Mouse (Mus musculus): ENCODE measurements around the gene Sh3pxd2b. TPM values are rescaled to one million over a fixed set of nuclear protein-coding genes. Genes with fewer than 3 reads are reported as not detected.

Gene Sh3pxd2b
- polyA plus RNA-seq, 1 experiment: 3.7 TPM

GRCm38 (mm10) chr11:32384135-32384801 lies 36.6 kb downstream of the Sh3pxd2b start:
- H3K4me1 ChIP-seq (ENCODE audit: control insufficient read depth, insufficient read depth, low read length): no peaks in the 10 kb centered on the region
- TF ChIP-seq CTCF (conservative IDR thresholded peaks at IDR 0.05; ENCODE audit: insufficient read depth, insufficient read length, low read depth, low read length) (no peak), POLR2A (IDR thresholded peaks at IDR 0.05; ENCODE audit: low read depth, low read length) (no peak)
- H3K27ac ChIP-seq (ENCODE audit: insufficient read depth, low read depth, low read length): no peak overlapping the region
- WGBS: 75% methylated on average over 7 of the region's 7 CpGs
- H3K36me3 ChIP-seq (ENCODE audit: control insufficient read depth, insufficient read depth, low read length): no peaks in the 10 kb centered on the region
- no peaks in the 10 kb centered on the region for H3K27me3 ChIP-seq (replicated peaks; ENCODE audit: control insufficient read depth, insufficient read depth, low read length)
- no peak overlapping the region for H3K4me3 ChIP-seq (ENCODE audit: insufficient read depth, low read depth, low read length)
- DNase-seq: no peak

- WGBS: 85% methylated on average over 2 of the region's 2 CpGs
- Histone ChIP-seq H3K4me3 (ENCODE audit: insufficient read depth, low read depth, low read length) (no peak overlapping the region), H3K36me3 (ENCODE audit: control insufficient read depth, insufficient read depth, low read length) (no peaks in the 10 kb centered on the region), H3K27me3 (replicated peaks; ENCODE audit: control insufficient read depth, insufficient read depth, low read length) (no peaks in the 10 kb centered on the region), H3K27ac (ENCODE audit: insufficient read depth, low read depth, low read length) (no peak overlapping the region), H3K4me1 (ENCODE audit: control insufficient read depth, insufficient read depth, low read length) (no peaks in the 10 kb centered on the region)
- TF ChIP-seq POLR2A (IDR thresholded peaks at IDR 0.05; ENCODE audit: low read depth, low read length) (no peak), CTCF (conservative IDR thresholded peaks at IDR 0.05; ENCODE audit: insufficient read depth, insufficient read length, low read depth, low read length) (no peak)
- no peak for DNase-seq
Observed at GRCm38 (mm10) chr11:32386043-32386442, 38.4 kb downstream of the Sh3pxd2b start.

GRCm38 (mm10) chr11:32388064-32388463 lies 40.4 kb downstream of the Sh3pxd2b start:
- H3K27ac ChIP-seq (ENCODE audit: insufficient read depth, low read depth, low read length): no peak overlapping the region
- H3K27me3 ChIP-seq (replicated peaks; ENCODE audit: control insufficient read depth, insufficient read depth, low read length): no peaks in the 10 kb centered on the region
- DNase-seq: peak; percentile 17
- no peaks in the 10 kb centered on the region for H3K36me3 ChIP-seq (ENCODE audit: control insufficient read depth, insufficient read depth, low read length)
- TF ChIP-seq CTCF (conservative IDR thresholded peaks at IDR 0.05; ENCODE audit: insufficient read depth, insufficient read length, low read depth, low read length) (no peak), POLR2A (IDR thresholded peaks at IDR 0.05; ENCODE audit: low read depth, low read length) (no peak)
- 56% methylated on average over 2 of the region's 2 CpGs for WGBS
- H3K4me3 ChIP-seq (ENCODE audit: insufficient read depth, low read depth, low read length): no peak overlapping the region
- H3K4me1 ChIP-seq (ENCODE audit: control insufficient read depth, insufficient read depth, low read length): no peaks in the 10 kb centered on the region

- no peaks in the 10 kb centered on the region for H3K4me1 ChIP-seq (ENCODE audit: control insufficient read depth, insufficient read depth, low read length)
- no peaks in the 10 kb centered on the region for H3K36me3 ChIP-seq (ENCODE audit: control insufficient read depth, insufficient read depth, low read length)
- no peak for DNase-seq
- H3K27ac ChIP-seq (ENCODE audit: insufficient read depth, low read depth, low read length): no peak overlapping the region
- TF ChIP-seq POLR2A (IDR thresholded peaks at IDR 0.05; ENCODE audit: low read depth, low read length) (no peak), CTCF (conservative IDR thresholded peaks at IDR 0.05; ENCODE audit: insufficient read depth, insufficient read length, low read depth, low read length) (no peak)
- no peaks in the 10 kb centered on the region for H3K27me3 ChIP-seq (replicated peaks; ENCODE audit: control insufficient read depth, insufficient read depth, low read length)
- no peak overlapping the region for H3K4me3 ChIP-seq (ENCODE audit: insufficient read depth, low read depth, low read length)
- WGBS: 78% methylated on average over 2 of the region's 2 CpGs
Observed at GRCm38 (mm10) chr11:32393095-32393494, 45.5 kb downstream of the Sh3pxd2b start.

GRCm38 (mm10) chr11:32395791-32396190 lies 48.2 kb downstream of the Sh3pxd2b start:
- no peak for DNase-seq
- Histone ChIP-seq H3K27me3 (replicated peaks; ENCODE audit: control insufficient read depth, insufficient read depth, low read length) (no peaks in the 10 kb centered on the region), H3K27ac (ENCODE audit: insufficient read depth, low read depth, low read length) (no peak overlapping the region), H3K36me3 (ENCODE audit: control insufficient read depth, insufficient read depth, low read length) (no peaks in the 10 kb centered on the region), H3K4me3 (ENCODE audit: insufficient read depth, low read depth, low read length) (no peak overlapping the region), H3K4me1 (ENCODE audit: control insufficient read depth, insufficient read depth, low read length) (no peaks in the 10 kb centered on the region)
- TF ChIP-seq POLR2A (IDR thresholded peaks at IDR 0.05; ENCODE audit: low read depth, low read length): no peak
- no peak for TF ChIP-seq CTCF (conservative IDR thresholded peaks at IDR 0.05; ENCODE audit: insufficient read depth, insufficient read length, low read depth, low read length)
- 78% methylated on average over 6 of the region's 6 CpGs for WGBS

GRCm38 (mm10) chr11:32398446-32398845 lies 50.8 kb downstream of the Sh3pxd2b start:
- 82% methylated on average over 2 of the region's 2 CpGs for WGBS
- H3K4me1 ChIP-seq (ENCODE audit: control insufficient read depth, insufficient read depth, low read length): no peaks in the 10 kb centered on the region
- no peak for TF ChIP-seq POLR2A (IDR thresholded peaks at IDR 0.05; ENCODE audit: low read depth, low read length)
- TF ChIP-seq CTCF (conservative IDR thresholded peaks at IDR 0.05; ENCODE audit: insufficient read depth, insufficient read length, low read depth, low read length): no peak
- H3K27me3 ChIP-seq (replicated peaks; ENCODE audit: control insufficient read depth, insufficient read depth, low read length): no peaks in the 10 kb centered on the region
- no peak overlapping the region for H3K4me3 ChIP-seq (ENCODE audit: insufficient read depth, low read depth, low read length)
- H3K27ac ChIP-seq (ENCODE audit: insufficient read depth, low read depth, low read length): no peak overlapping the region
- no peak for DNase-seq
- H3K36me3 ChIP-seq (ENCODE audit: control insufficient read depth, insufficient read depth, low read length): no peaks in the 10 kb centered on the region

GRCm38 (mm10) chr11:32399261-32399660 lies 51.6 kb downstream of the Sh3pxd2b start:
- 89% methylated on average over 2 of the region's 2 CpGs for WGBS
- TF ChIP-seq POLR2A (IDR thresholded peaks at IDR 0.05; ENCODE audit: low read depth, low read length): no peak
- TF ChIP-seq CTCF (conservative IDR thresholded peaks at IDR 0.05; ENCODE audit: insufficient read depth, insufficient read length, low read depth, low read length): no peak
- no peak for DNase-seq
- H3K27me3 ChIP-seq (replicated peaks; ENCODE audit: control insufficient read depth, insufficient read depth, low read length): no peaks in the 10 kb centered on the region
- H3K36me3 ChIP-seq (ENCODE audit: control insufficient read depth, insufficient read depth, low read length): no peaks in the 10 kb centered on the region
- no peak overlapping the region for H3K27ac ChIP-seq (ENCODE audit: insufficient read depth, low read depth, low read length)
- no peaks in the 10 kb centered on the region for H3K4me1 ChIP-seq (ENCODE audit: control insufficient read depth, insufficient read depth, low read length)
- no peak overlapping the region for H3K4me3 ChIP-seq (ENCODE audit: insufficient read depth, low read depth, low read length)

Measured in kidney, adult 2 months (tissue).